Mouse (Mus musculus) frontal cortex, postnatal 10 days (tissue): Measurements from ENCODE around the gene Pepd.
A peak's percentile ranks its signal among the peaks of the same experiment; 100 is the strongest.

ENCODE experiments used
- DNase-seq, 2 experiments: peaks; one replicate each; pipeline ENCODE4 v3.0.0; 2022; ENCODE audit warnings: low spot score in 2 of 2, mixed read lengths in 1 of 2

The Pepd gene

GRCm38 (mm10) chr7:34983702-34984475 is 71.7 kb downstream of the Pepd start:
- DNase-seq, result no peak

- DNase-seq, result no peak
These were observed 72.5 kb downstream of the Pepd start for GRCm38 (mm10) chr7:34984526-34985133.

- no peak for DNase-seq
These were observed 73.0 kb downstream of the Pepd start for GRCm38 (mm10) chr7:34985216-34985615.

GRCm38 (mm10) chr7:34985646-34986045 is 73.5 kb downstream of the Pepd start:
- DNase-seq, result no peak

GRCm38 (mm10) chr7:34986575-34987150 is 74.5 kb downstream of the Pepd start:
- DNase-seq, result no peak

- DNase-seq, result no peak
These were observed 75.1 kb downstream of the Pepd start for GRCm38 (mm10) chr7:34987258-34987657.

- DNase-seq, result no peak
These were observed 76.3 kb downstream of the Pepd start for GRCm38 (mm10) chr7:34988488-34988887.

- no peak for DNase-seq
These were observed 79.6 kb downstream of the Pepd start for GRCm38 (mm10) chr7:34991731-34992246.

- DNase-seq, result no peak
These were observed 80.6 kb downstream of the Pepd start for GRCm38 (mm10) chr7:34992766-34993165.

- no peak for DNase-seq
These were observed 83.9 kb downstream of the Pepd start for GRCm38 (mm10) chr7:34995872-34996662.

- peak in 1 of 2 experiments; percentile 36 for DNase-seq
These were observed 88.7 kb downstream of the Pepd start for GRCm38 (mm10) chr7:35000839-35001238.

- DNase-seq, result no peak
These were observed 91.1 kb downstream of the Pepd start for GRCm38 (mm10) chr7:35003171-35003737.

- DNase-seq, result no peak
These were observed 94.5 kb downstream of the Pepd start for GRCm38 (mm10) chr7:35006661-35007060.

GRCm38 (mm10) chr7:35013228-35013627 is 101.0 kb downstream of the Pepd start:
- no peak for DNase-seq

- DNase-seq, result no peak
These were observed 103.1 kb downstream of the Pepd start for GRCm38 (mm10) chr7:35015252-35015651.

GRCm38 (mm10) chr7:35021365-35021764 is 109.2 kb downstream of the Pepd start:
- DNase-seq, result no peak

- DNase-seq, result no peak
These were observed 111.1 kb downstream of the Pepd start for GRCm38 (mm10) chr7:35023251-35023650.

GRCm38 (mm10) chr7:35024426-35024825 is 112.2 kb downstream of the Pepd start:
- DNase-seq, result no peak

- DNase-seq, result peak in 1 of 2 experiments; percentile 75
These were observed 113.5 kb downstream of the Pepd start for GRCm38 (mm10) chr7:35025409-35026275.

GRCm38 (mm10) chr7:35026276-35026630 is 114.1 kb downstream of the Pepd start:
- no peak for DNase-seq

GRCm38 (mm10) chr7:35026838-35027291 is 114.7 kb downstream of the Pepd start:
- no peak for DNase-seq
